In the genomic region with DNA sequence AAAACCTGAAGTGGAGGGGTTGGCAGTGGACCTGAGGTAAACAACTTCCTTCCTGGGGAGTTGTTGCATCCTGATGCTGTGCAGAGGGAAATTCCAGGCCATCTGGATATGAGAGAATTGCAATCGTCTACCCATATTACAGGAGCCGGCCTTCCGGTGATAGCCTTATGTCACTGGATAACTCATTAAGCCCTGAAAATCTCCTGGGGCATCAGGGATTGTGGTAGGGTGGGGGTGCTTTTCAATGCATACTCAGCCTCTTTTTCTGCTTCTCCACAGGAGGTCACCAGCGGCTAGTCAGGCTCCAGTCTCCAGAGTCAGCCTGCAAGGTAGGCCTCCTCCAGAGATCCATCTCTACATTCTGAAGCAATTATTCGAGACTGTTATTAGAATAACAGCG, we compare ENCODE assay signal across 13 mouse cellular contexts.
A peak's percentile ranks its signal among the peaks of the same experiment; 100 is the strongest.
DNase-seq lines count a peak whose midpoint lies in the region; ATAC-seq and TF ChIP-seq lines count a peak whose summit lies in the region.
"Had no signal": no experiment of that assay in that cellular context is flagged by ENCODE, and none has a peak within 500 bp of the region (broad histone marks: within the 10 kb centered on the region; RNA-seq: fewer than 3 reads in every experiment).

No protein-coding gene starts in this region.

- TF ChIP-seq POLR2A in heart, adult 2 months (IDR thresholded peaks at IDR 0.05; ENCODE audit: insufficient read depth, low read depth, low read length): no peak

- DNase-seq in heart, adult 2 months: peak; percentile 46 to 63
- DNase-seq in retina, postnatal 1 day: peak; percentile 52
- no peak for DNase-seq in retina, embryonic 14.5 days (ENCODE audit: low spot score)
- DNase-seq in heart, adult 9 months (ENCODE audit: low spot score in 2 of 2): peak; percentile 67 to 86
- no peak for DNase-seq in stomach, postnatal 0 days (ENCODE audit: low spot score)
- DNase-seq in urinary bladder, postnatal 4 days (ENCODE audit: low spot score in 2 of 2): no peak
- DNase-seq: adrenal gland, postnatal 10 days; cerebellum, adult 9-10 months had no signal

- H3K27me3 ChIP-seq in heart, adult 2 months (ENCODE audit: control insufficient read depth, insufficient read depth, low read length): no peaks in the 10 kb centered on the region
- no peaks in the 10 kb centered on the region for H3K27me3 ChIP-seq in heart, embryonic 11.5 days (ENCODE audit: control insufficient read depth, insufficient read depth, low read length)
- no peaks in the 10 kb centered on the region for H3K27me3 ChIP-seq in stomach, postnatal 0 days (ENCODE audit: control insufficient read depth, insufficient read depth, low read length)
- H3K27me3 ChIP-seq: hindbrain, embryonic 15.5 days; midbrain, embryonic 15.5 days had no signal

- no peaks in the 10 kb centered on the region for H3K79me2 ChIP-seq in heart, adult 2 months (replicated peaks; ENCODE audit: control insufficient read depth, insufficient read depth, low read length)

- no peak for ATAC-seq in heart, embryonic 11.5 days (replicated peaks; ENCODE audit: insufficient number of reproducible peaks, low FRiP score, low TSS enrichment)
- no peak for ATAC-seq in stomach, postnatal 0 days (ENCODE audit: low FRiP score, low TSS enrichment)
- ATAC-seq: midbrain, embryonic 15.5 days had no signal

- peak; percentile 88 for TF ChIP-seq EP300 in heart, adult 2 months (IDR thresholded peaks at IDR 0.05; ENCODE audit: insufficient read depth, low read depth, low read length)
- no peak for TF ChIP-seq EP300 in stomach, postnatal 0 days (optimal IDR thresholded peaks at IDR 0.05)

- TF ChIP-seq CTCF in heart, adult 2 months (IDR thresholded peaks at IDR 0.05): peak; percentile 71
- peak; percentile 19; the same call in 1 of the 2 replicates for TF ChIP-seq CTCF in stomach, postnatal 0 days (IDR thresholded peaks at IDR 0.05; ENCODE audit: low read depth)

- no peak overlapping the region for H3K4me2 ChIP-seq in heart, embryonic 11.5 days
- H3K4me2 ChIP-seq in stomach, postnatal 0 days (replicated peaks; ENCODE audit: low read depth): no peak overlapping the region
- H3K4me2 ChIP-seq: forebrain, embryonic 12.5 days; hindbrain, embryonic 15.5 days; liver, embryonic 11.5 days; midbrain, embryonic 15.5 days had no signal

- H3K9me3 ChIP-seq in heart, embryonic 11.5 days (replicated peaks; ENCODE audit: control insufficient read depth, low read length): no peaks in the 10 kb centered on the region
- H3K9me3 ChIP-seq in stomach, postnatal 0 days (ENCODE audit: control insufficient read depth, low read length): no peaks in the 10 kb centered on the region
- H3K9me3 ChIP-seq: forebrain, embryonic 12.5 days; hindbrain, embryonic 15.5 days; midbrain, embryonic 15.5 days had no signal

- 26% methylated on average over 6 of the region's 6 CpGs for WGBS in heart, adult 2 months
- 50% methylated on average over 6 of the region's 6 CpGs for WGBS in heart, embryonic 11.5 days (ENCODE audit: insufficient replicate concordance)
- 73% methylated on average over 6 of the region's 6 CpGs for WGBS in stomach, postnatal 0 days

- no peak overlapping the region; the same call in 1 of the 2 replicates for H3K27ac ChIP-seq in heart, adult 2 months
- no peak overlapping the region for H3K27ac ChIP-seq in heart, embryonic 11.5 days (ENCODE audit: low read depth, low read length)
- no peak overlapping the region for H3K27ac ChIP-seq in stomach, postnatal 0 days (replicated peaks)
- H3K27ac ChIP-seq: forebrain, embryonic 12.5 days; hindbrain, embryonic 15.5 days; midbrain, embryonic 15.5 days had no signal

- intact Hi-C loops in heart, adult 2 months (cut with DNase I): loop anchor here (5.0 to 10.0 kb wide), 2 partner anchors 82 to 1151 kb away; no protein-coding TSS in a partner anchor

- H3K9ac ChIP-seq in heart, adult 2 months (ENCODE audit: low read depth, low read length): no peak overlapping the region
- H3K9ac ChIP-seq in heart, embryonic 11.5 days (ENCODE audit: low read depth, low read length): no peak overlapping the region
- H3K9ac ChIP-seq in stomach, postnatal 0 days (ENCODE audit: low read length): no peak overlapping the region
- H3K9ac ChIP-seq: forebrain, embryonic 12.5 days; hindbrain, embryonic 15.5 days; midbrain, embryonic 15.5 days had no signal

- H3K36me3 ChIP-seq in heart, adult 2 months (ENCODE audit: control insufficient read depth, insufficient read depth, low read length): peaks cover 14% of the 10 kb centered on the region
- H3K36me3 ChIP-seq in heart, embryonic 11.5 days (ENCODE audit: control insufficient read depth, insufficient read depth, low read length): no peaks in the 10 kb centered on the region
- no peaks in the 10 kb centered on the region for H3K36me3 ChIP-seq in stomach, postnatal 0 days (ENCODE audit: control insufficient read depth, insufficient read depth, low read length)
- H3K36me3 ChIP-seq: forebrain, embryonic 12.5 days; hindbrain, embryonic 15.5 days; midbrain, embryonic 15.5 days had no signal

- peaks cover 17% of the 10 kb centered on the region for H3K4me1 ChIP-seq in heart, adult 2 months (ENCODE audit: control insufficient read depth, insufficient read depth, low read length)
- H3K4me1 ChIP-seq in heart, embryonic 11.5 days (ENCODE audit: control insufficient read depth, insufficient read depth, low read length): peaks cover 4% of the 10 kb centered on the region
- H3K4me1 ChIP-seq in stomach, postnatal 0 days (replicated peaks; ENCODE audit: control insufficient read depth, insufficient read depth): 0 out of 2 replicates have a peak, but pooled peaks cover 2% of the 10 kb centered on the region

- no peak overlapping the region for H3K4me3 ChIP-seq in heart, adult 2 months
- no peak overlapping the region for H3K4me3 ChIP-seq in heart, embryonic 11.5 days (ENCODE audit: low read depth, low read length)
- H3K4me3 ChIP-seq in stomach, postnatal 0 days (ENCODE audit: low read depth, low read length): no peak overlapping the region
- H3K4me3 ChIP-seq: forebrain, embryonic 12.5 days; hindbrain, embryonic 15.5 days; midbrain, embryonic 15.5 days had no signal

Comparison
In these comparisons a context has a peak if more than half of its experiments do, and no peak if none do; other contexts are left out.
1. DNase-seq: peak in heart, adult 2 months (2 of 2), retina, postnatal 1 day (single experiment) and heart, adult 9 months (2 of 2); none in retina, embryonic 14.5 days (single experiment), stomach, postnatal 0 days (single experiment) and urinary bladder, postnatal 4 days (0 of 2).